Mouse (Mus musculus) E14TG2a.4 (cell line): ENCODE measurements at regions not wholly inside any gene's neighbourhood (a gene's known extent, or its start where the extent isn't known, plus 50 kb on each side); places are given as distances from the start of the nearest gene placed in this dataset.

Source experiments
- H3K27me3 ChIP-seq: 2 replicates; pipeline ENCODE4 v1.6.1; 2014; ENCODE audit warnings: low read length, control low read depth; ENCODE audit not compliant: insufficient read depth
- H3K36me3 ChIP-seq: 2 replicates; pipeline ENCODE4 v1.6.1; 2014; ENCODE audit warnings: low read length, control low read depth; ENCODE audit not compliant: insufficient read depth
- H3K4me1 ChIP-seq: replicated peaks from 2 replicates; pipeline ENCODE4 v1.6.1; 2014; ENCODE audit warnings: low read depth, low read length, control low read depth
- H3K4me3 ChIP-seq: replicated peaks from 2 replicates; pipeline ENCODE4 v1.5.1; 2014; ENCODE audit warnings: mild to moderate bottlenecking, low read length
- H3K9me3 ChIP-seq: 2 replicates; pipeline ENCODE4 v1.6.1; 2014; ENCODE audit warnings: low read length, control low read depth
- CTCF ChIP-seq: conservative IDR thresholded peaks from 2 replicates; pipeline ENCODE4 v1.5.1; 2014; ENCODE audit warnings: low read length
- NANOG ChIP-seq: IDR thresholded peaks from 2 replicates; pipeline ENCODE4 v1.6.1; 2014; ENCODE audit warnings: borderline replicate concordance, low read length, mixed read lengths
- POU5F1 ChIP-seq: IDR thresholded peaks from 2 replicates; pipeline ENCODE4 v1.6.1; 2014; ENCODE audit warnings: low read length, borderline replicate concordance

DNA sequence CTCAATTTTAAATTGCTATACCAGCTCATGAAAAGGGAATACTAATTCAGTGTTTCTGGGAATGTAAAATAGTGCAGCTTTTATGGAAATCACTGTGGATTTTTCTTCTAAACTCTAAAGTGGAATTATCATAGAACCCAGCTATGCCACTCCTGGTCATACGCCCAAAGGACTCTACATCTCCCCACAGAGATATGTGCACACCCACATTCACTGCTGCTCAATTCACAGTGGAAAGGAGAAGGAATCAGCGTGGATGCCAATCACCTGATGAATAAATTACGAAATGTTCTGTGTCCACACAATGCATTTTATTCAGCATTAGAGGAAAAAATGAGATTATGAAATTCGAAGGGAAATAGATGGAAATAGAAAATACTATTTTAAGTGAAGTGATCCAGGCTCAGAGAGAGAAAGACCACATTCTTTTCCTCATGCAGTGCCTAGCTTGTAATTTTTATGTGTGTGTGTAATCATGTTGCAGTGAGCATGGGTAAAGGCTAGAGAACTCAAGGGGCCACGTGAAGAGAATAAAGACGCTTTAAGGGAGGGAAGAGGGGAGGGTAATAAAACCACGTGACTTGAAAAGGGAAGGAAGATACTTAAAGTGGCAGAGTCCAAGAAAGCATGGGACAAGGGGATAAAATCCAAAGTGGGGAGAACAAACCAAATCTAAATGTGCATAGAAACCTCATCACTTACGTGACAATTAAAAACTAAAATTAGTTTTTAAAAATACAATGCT lies 321.8 kb upstream of the Tmem229a start:
- H3K36me3 ChIP-seq, result no peaks in the 10 kb centered on the region
- no peaks in the 10 kb centered on the region for H3K4me1 ChIP-seq
- H3K27me3 ChIP-seq, result no peaks in the 10 kb centered on the region
- TF ChIP-seq CTCF (no peak), NANOG (no peak), POU5F1 (no peak)
- H3K9me3 ChIP-seq, result no peaks in the 10 kb centered on the region
- no peak overlapping the region for H3K4me3 ChIP-seq

DNA sequence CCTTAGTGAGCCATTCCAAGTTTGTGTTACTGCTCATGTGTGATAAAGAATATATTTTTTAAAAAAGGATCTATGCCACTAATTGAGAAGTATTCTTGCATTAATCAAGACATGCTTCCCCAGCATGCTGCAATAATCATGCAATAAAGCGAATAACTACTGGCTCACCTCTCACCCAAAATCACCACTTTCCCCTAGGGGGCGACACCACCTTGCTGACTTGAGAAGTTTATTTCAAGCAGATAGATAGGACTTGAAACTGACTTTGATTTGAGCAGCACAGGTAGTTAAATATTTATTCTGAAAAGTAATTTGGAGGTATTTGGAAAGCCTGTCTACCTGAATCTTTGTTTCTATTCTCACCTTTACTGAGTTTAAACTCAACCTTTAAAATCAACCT lies 320.1 kb upstream of the Tmem229a start:
- Histone ChIP-seq H3K4me3 (no peak overlapping the region), H3K36me3 (no peaks in the 10 kb centered on the region), H3K9me3 (no peaks in the 10 kb centered on the region), H3K4me1 (no peaks in the 10 kb centered on the region), H3K27me3 (no peaks in the 10 kb centered on the region)
- TF ChIP-seq NANOG (no peak), CTCF (peak; percentile 72), POU5F1 (no peak)

DNA sequence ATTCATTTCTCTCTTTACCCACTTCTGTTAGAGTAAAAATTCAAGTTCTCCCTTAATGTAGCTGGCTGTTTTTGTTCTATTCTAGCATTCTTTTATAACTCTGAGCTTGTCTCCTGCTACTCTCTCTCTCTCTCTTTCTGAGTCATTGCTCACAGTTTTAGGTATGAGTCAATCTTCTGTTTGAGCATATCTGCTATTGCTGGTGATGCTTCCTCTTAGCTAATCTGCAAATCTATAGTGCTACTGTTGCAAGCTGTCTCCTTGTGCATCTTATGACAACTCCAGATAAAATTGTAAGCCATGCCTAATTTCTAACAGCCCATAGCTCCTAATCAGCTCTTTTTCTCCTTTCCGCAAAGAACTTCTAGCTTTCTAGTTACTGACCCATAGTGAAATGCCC lies 304.5 kb upstream of the Tmem229a start:
- Histone ChIP-seq H3K4me3 (no peak overlapping the region), H3K27me3 (no peaks in the 10 kb centered on the region), H3K4me1 (no peaks in the 10 kb centered on the region), H3K9me3 (no peaks in the 10 kb centered on the region), H3K36me3 (no peaks in the 10 kb centered on the region)
- TF ChIP-seq NANOG (no peak), CTCF (no peak), POU5F1 (no peak)

DNA sequence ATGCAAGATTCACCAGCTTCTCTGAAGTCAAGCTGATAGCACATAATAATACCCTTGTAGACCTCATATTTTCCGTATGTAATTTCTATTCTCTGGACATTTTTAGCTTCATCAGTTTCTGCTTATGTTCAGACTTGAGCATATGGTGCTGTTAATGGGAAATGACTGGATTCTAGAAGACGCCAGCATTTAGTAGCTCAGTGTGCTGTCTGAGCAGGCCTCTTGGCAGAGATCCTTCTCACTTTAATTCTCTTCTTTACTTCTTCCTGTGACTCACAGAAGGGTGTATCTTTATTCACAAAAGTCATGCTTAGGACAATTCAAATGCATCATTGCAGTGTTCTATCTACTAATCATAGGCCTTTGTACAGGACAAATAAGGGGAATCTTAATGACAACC lies 299.7 kb upstream of the Tmem229a start:
- TF ChIP-seq CTCF (no peak), NANOG (no peak), POU5F1 (no peak)
- Histone ChIP-seq H3K4me3 (no peak overlapping the region), H3K36me3 (no peaks in the 10 kb centered on the region), H3K9me3 (no peaks in the 10 kb centered on the region), H3K4me1 (no peaks in the 10 kb centered on the region), H3K27me3 (no peaks in the 10 kb centered on the region)

DNA sequence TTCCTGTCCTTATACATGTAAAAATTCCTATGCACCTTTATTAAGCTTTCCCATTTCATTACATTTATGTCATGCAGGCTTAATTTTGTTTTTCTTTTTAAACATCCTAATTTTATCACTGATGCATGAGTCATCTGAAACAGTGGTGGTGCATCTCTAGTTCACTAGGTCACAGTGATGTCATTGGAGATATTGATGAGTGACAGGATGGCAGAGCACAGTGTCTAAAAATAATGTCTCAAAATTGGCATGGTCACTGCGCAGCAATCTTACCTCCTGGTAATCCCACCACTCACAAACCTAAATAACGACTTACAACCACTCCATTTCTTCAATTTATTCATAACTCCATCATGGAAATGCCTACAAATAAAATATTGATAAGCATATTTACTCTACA lies 280.9 kb upstream of the Tmem229a start:
- Histone ChIP-seq H3K4me1 (no peaks in the 10 kb centered on the region), H3K9me3 (no peaks in the 10 kb centered on the region), H3K36me3 (no peaks in the 10 kb centered on the region), H3K4me3 (no peak overlapping the region), H3K27me3 (no peaks in the 10 kb centered on the region)
- TF ChIP-seq CTCF (no peak), NANOG (no peak), POU5F1 (no peak)

DNA sequence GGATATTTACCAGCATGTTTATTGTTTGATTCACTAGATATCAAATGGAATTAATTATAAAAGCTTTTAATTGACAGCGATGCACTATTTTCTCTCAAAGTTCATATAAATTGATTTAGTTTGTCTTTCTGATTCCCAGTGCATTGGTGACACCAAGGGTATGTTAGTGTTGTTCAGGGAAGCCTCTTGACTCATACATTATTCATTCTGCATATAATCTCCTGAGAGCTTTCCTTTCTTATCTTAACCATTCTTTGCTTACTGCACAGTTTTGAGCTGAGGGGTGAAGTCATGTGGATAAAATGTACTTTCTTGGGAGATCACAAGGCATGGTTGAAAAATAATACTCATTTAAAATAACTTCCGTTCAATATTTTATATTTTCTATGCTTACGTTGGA lies 280.5 kb upstream of the Tmem229a start:
- TF ChIP-seq CTCF, result no peak
- no peak for TF ChIP-seq NANOG
- no peak for TF ChIP-seq POU5F1
- Histone ChIP-seq H3K4me3 (no peak overlapping the region), H3K4me1 (no peaks in the 10 kb centered on the region), H3K27me3 (no peaks in the 10 kb centered on the region), H3K9me3 (no peaks in the 10 kb centered on the region), H3K36me3 (no peaks in the 10 kb centered on the region)
